Mouse (Mus musculus) CH12.LX (cell line): Measurements from ENCODE around the gene Clock. TPM values are rescaled to one million over a fixed set of nuclear protein-coding genes. Genes with fewer than 3 reads are reported as not detected.

ENCODE experiments used
- DNase-seq: peaks from one replicate; pipeline ENCODE4 v3.0.0-alpha.2; 2013; ENCODE audit errors: extremely low read depth
- H3K27ac ChIP-seq: 2 replicates; pipeline ENCODE4 v1.5.1; 2012; ENCODE audit warnings: low read depth, mild to moderate bottlenecking, control low read depth, moderate library complexity; ENCODE audit not compliant: insufficient read depth
- H3K27me3 ChIP-seq: replicated peaks from 2 replicates; pipeline ENCODE3; 2012; ENCODE audit warnings: inconsistent platforms
- H3K36me3 ChIP-seq, 2 experiments: replicated peaks in 1 of 2; 2 replicates each; pipeline versions ENCODE3 to v1.6.1; 2012; ENCODE audit warnings: inconsistent platforms in 1 of 2, low read length in 1 of 2, mild to moderate bottlenecking in 1 of 2, mixed read lengths in 1 of 2, moderate library complexity in 1 of 2; ENCODE audit not compliant: control insufficient read depth in 1 of 2, insufficient read depth in 1 of 2
- H3K4me1 ChIP-seq, 2 experiments: 2 replicates each; pipeline ENCODE4 v1.6.1; 2012; ENCODE audit warnings: inconsistent platforms in 1 of 2, moderate library complexity in 1 of 2; ENCODE audit not compliant: insufficient read depth in 2 of 2, control insufficient read depth in 1 of 2
- H3K4me2 ChIP-seq: 2 replicates; pipeline ENCODE4 v1.6.1; 2012; ENCODE audit warnings: low read depth, mild to moderate bottlenecking, control low read depth; ENCODE audit not compliant: poor library complexity, insufficient read depth, severe bottlenecking
- H3K4me3 ChIP-seq, 3 experiments: fragments of 150-350 bp in 1 of 3; sonication (generic) in 1 of 3; replicated peaks in 1 of 3; 2 replicates each; pipeline versions ENCODE3 to v1.5.1; 2011 to 2012; ENCODE audit warnings: low read depth in 2 of 3, low read length in 2 of 3, mild to moderate bottlenecking in 2 of 3, moderate library complexity in 2 of 3, control low read depth in 1 of 3, improper control_type of control experiment in 1 of 3, inconsistent platforms in 1 of 3, mixed read lengths in 1 of 3; ENCODE audit not compliant: poor library complexity in 1 of 3
- H3K79me2 ChIP-seq: replicated peaks from 2 replicates; pipeline ENCODE4 v1.6.1; 2012; ENCODE audit warnings: mild to moderate bottlenecking, moderate library complexity; ENCODE audit not compliant: control insufficient read depth, poor library complexity, insufficient read depth, severe bottlenecking; ENCODE audit errors: extremely low read depth
- H3K9ac ChIP-seq: 2 replicates; pipeline ENCODE4 v1.6.1; 2012; ENCODE audit warnings: low read depth, mild to moderate bottlenecking, control low read depth, moderate library complexity; ENCODE audit not compliant: insufficient read depth
- H3K9me3 ChIP-seq: replicated peaks from 2 replicates; pipeline ENCODE3; 2012; ENCODE audit warnings: low read length, inconsistent platforms, mixed read lengths
- BHLHE40 ChIP-seq: IDR thresholded peaks from 2 replicates; pipeline ENCODE4 v1.6.1; 2011; ENCODE audit warnings: mild to moderate bottlenecking, low read depth, low read length, improper control_type of control experiment
- CTCF ChIP-seq, 2 experiments: IDR thresholded peaks in 1 of 2; conservative IDR thresholded peaks in 1 of 2; 2 replicates each; pipeline ENCODE4 v1.5.1; 2011 to 2012; ENCODE audit warnings: low read depth in 2 of 2, low read length in 2 of 2, improper control_type of control experiment in 1 of 2, inconsistent platforms in 1 of 2, mild to moderate bottlenecking in 1 of 2, moderate library complexity in 1 of 2
- E2F4 ChIP-seq: IDR thresholded peaks from 2 replicates; pipeline ENCODE4 v1.6.1; 2011; ENCODE audit warnings: low read depth, low read length, improper control_type of control experiment; ENCODE audit not compliant: insufficient replicate concordance
- ETS1 ChIP-seq: conservative IDR thresholded peaks from 2 replicates; pipeline ENCODE4 v1.6.1; 2012; ENCODE audit warnings: low read depth, mild to moderate bottlenecking, inconsistent platforms, low read length, improper control_type of control experiment, moderate library complexity
- HCFC1 ChIP-seq: IDR thresholded peaks from 2 replicates; pipeline ENCODE4 v1.6.1; 2012; ENCODE audit warnings: low read depth, mild to moderate bottlenecking, inconsistent platforms, low read length, improper control_type of control experiment
- IRF4 ChIP-seq: IDR thresholded peaks from 2 replicates; pipeline ENCODE4 v1.6.1; 2014; ENCODE audit warnings: low read depth, mild to moderate bottlenecking, inconsistent platforms, low read length, improper control_type of control experiment
- JUN ChIP-seq: IDR thresholded peaks from 2 replicates; pipeline ENCODE4 v1.6.1; 2011; ENCODE audit warnings: low read depth, mild to moderate bottlenecking, low read length, improper control_type of control experiment, moderate library complexity; ENCODE audit not compliant: insufficient read depth
- KAT2A ChIP-seq: IDR thresholded peaks from 2 replicates; pipeline ENCODE4 v1.6.1; 2012; ENCODE audit warnings: low read length, improper control_type of control experiment, inconsistent platforms; ENCODE audit not compliant: insufficient replicate concordance
- MAFK ChIP-seq: IDR thresholded peaks from 2 replicates; pipeline ENCODE4 v1.6.1; 2011; ENCODE audit warnings: low read length, improper control_type of control experiment; ENCODE audit not compliant: insufficient replicate concordance
- MAX ChIP-seq: IDR thresholded peaks from 2 replicates; pipeline ENCODE4 v1.6.1; 2011; ENCODE audit warnings: low read length, improper control_type of control experiment
- MAZ ChIP-seq: IDR thresholded peaks from 2 replicates; pipeline ENCODE4 v1.6.1; 2012; ENCODE audit warnings: low read depth, mild to moderate bottlenecking, inconsistent platforms, low read length, improper control_type of control experiment, moderate library complexity
- MXI1 ChIP-seq: IDR thresholded peaks from 2 replicates; pipeline ENCODE4 v1.6.1; 2011; ENCODE audit warnings: mild to moderate bottlenecking, low read depth, low read length, improper control_type of control experiment
- MYC ChIP-seq: IDR thresholded peaks from 2 replicates; pipeline ENCODE4 v1.6.1; 2011; ENCODE audit warnings: low read depth, mild to moderate bottlenecking, improper control_type of control experiment, low read length
- NRF1 ChIP-seq: IDR thresholded peaks from 2 replicates; pipeline ENCODE4 v1.6.1; 2014; ENCODE audit warnings: low read depth, mild to moderate bottlenecking, inconsistent platforms, low read length, improper control_type of control experiment, moderate library complexity
- PAX5 ChIP-seq: IDR thresholded peaks from 2 replicates; pipeline ENCODE4 v1.6.1; 2012; ENCODE audit warnings: low read length, inconsistent platforms, mixed read lengths
- POLR2A ChIP-seq: IDR thresholded peaks from 2 replicates; pipeline ENCODE4 v1.6.1; 2011; ENCODE audit warnings: low read depth, mild to moderate bottlenecking, improper control_type of control experiment, low read length
- RAD21 ChIP-seq: IDR thresholded peaks from 2 replicates; pipeline ENCODE4 v1.6.1; 2011; ENCODE audit warnings: low read depth, mild to moderate bottlenecking, low read length, improper control_type of control experiment, moderate library complexity
- SIN3A ChIP-seq: IDR thresholded peaks from 2 replicates; pipeline ENCODE4 v1.6.1; 2012; ENCODE audit warnings: low read length, improper control_type of control experiment, inconsistent platforms
- TBP ChIP-seq: conservative IDR thresholded peaks from 2 replicates; pipeline ENCODE4 v1.6.1; 2011; ENCODE audit warnings: low read depth, low read length, improper control_type of control experiment
- TCF12 ChIP-seq: IDR thresholded peaks from 2 replicates; pipeline ENCODE4 v1.6.1; 2014; ENCODE audit warnings: low read depth, mild to moderate bottlenecking, inconsistent platforms, low read length, improper control_type of control experiment
- UBTF ChIP-seq: IDR thresholded peaks from 2 replicates; pipeline ENCODE4 v1.6.1; 2012; ENCODE audit warnings: low read depth, mild to moderate bottlenecking, inconsistent platforms, low read length, improper control_type of control experiment, moderate library complexity
- USF1 ChIP-seq: IDR thresholded peaks from 2 replicates; pipeline ENCODE4 v1.6.1; 2014; ENCODE audit warnings: low read depth, mild to moderate bottlenecking, inconsistent platforms, low read length, improper control_type of control experiment
- USF2 ChIP-seq: conservative IDR thresholded peaks from 2 replicates; pipeline ENCODE4 v1.6.1; 2011; ENCODE audit warnings: low read depth, low read length, improper control_type of control experiment
- ZKSCAN1 ChIP-seq: IDR thresholded peaks from 2 replicates; pipeline ENCODE4 v1.6.1; 2012; ENCODE audit warnings: low read depth, inconsistent platforms, low read length, improper control_type of control experiment, borderline replicate concordance
- ZMIZ1 ChIP-seq: IDR thresholded peaks from 2 replicates; pipeline ENCODE4 v1.6.1; 2012; ENCODE audit warnings: low read depth, mild to moderate bottlenecking, inconsistent platforms, low read length, improper control_type of control experiment
- ZNF384 ChIP-seq: IDR thresholded peaks from 2 replicates; pipeline ENCODE4 v1.6.1; 2012; ENCODE audit warnings: low read depth, low read length, improper control_type of control experiment, inconsistent platforms
- dilution Hi-C: fragments of 300-500 bp; cut with MboI; formaldehyde crosslinking; loops from 2 replicates; pipeline ENCODE4 v1.14.3; 2020; ENCODE audit warnings: low sequenced_read_pairs; ENCODE audit not compliant: extremely low pct_unique_long_range_greater_than_20kb, extremely low pct_ligation_motif_present
- in situ Hi-C: fragments of 300-500 bp; cut with MboI; formaldehyde crosslinking; loops from 3 replicates; pipeline ENCODE4 v1.14.3; 2019; ENCODE audit warnings: low sequenced_read_pairs, low pct_ligation_motif_present, low pct_unique_long_range_greater_than_20kb, mixed read lengths
- polyA plus RNA-seq: library from polyadenylated mRNA; unstranded; fragments of >175 nt; gene quantifications from 2 replicates; pipeline ENCODE4 v1.2.1, GENCODE M21; 2012; ENCODE audit warnings: low read depth; ENCODE audit not compliant: insufficient read length
- total RNA-seq, 2 experiments: library from RNA; depleted of rRNA; stranded (reverse); fragments of 300-350 nt in 1 of 2; fragments of >200 nt in 1 of 2; gene quantifications; 2 replicates each; pipeline ENCODE4 v1.2.3; 2012 to 2014

The Clock gene
- total and polyA plus RNA-seq, 3 experiments: 3.2 to 8.0 (median 4.5) TPM

DNA sequence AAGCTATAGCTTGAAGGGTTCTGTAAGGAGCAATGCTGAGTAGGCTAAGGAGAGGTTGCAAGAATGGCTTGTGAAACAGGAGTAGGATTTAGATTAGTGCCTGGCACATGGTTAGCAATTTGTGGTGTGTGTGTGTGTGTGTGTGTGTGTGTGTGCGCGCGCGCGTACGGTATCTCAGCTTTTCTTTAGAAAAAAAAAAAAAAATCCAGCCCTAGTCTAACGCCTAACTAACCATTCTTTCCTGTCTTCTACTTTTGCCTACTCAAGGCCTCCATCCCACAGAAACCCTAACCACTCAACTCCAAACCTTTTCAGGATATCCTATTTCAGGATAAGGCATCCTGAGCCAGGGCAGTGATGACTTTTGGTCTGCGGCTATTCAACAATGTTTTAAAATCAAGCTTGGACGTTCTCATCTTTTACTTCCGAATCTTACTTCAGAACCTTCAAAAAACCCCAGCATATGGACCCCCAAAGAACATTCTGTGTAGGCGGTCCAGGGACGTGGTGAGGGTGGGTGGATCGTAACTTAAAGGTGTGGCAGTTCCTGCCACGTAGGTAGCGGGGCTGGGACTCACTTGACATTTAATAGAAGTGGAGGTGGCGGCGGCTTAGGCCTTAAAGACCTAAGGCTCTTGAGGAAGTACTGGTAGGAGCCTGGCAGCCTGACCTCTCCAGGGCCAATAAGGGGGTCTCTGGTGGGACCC is 121.4 kb downstream of the Clock start:
- H3K27me3 ChIP-seq: peaks cover 8% of the 10 kb centered on the region
- peak overlapping the region; percentile 97 for H3K4me2 ChIP-seq
- DNase-seq: no peak
- dilution Hi-C loops: no loop called here
- peaks cover 0 to 12% of the 10 kb centered on the region in 2 experiments for H3K36me3 ChIP-seq
- H3K4me1 ChIP-seq: peaks cover 3 to 29% of the 10 kb centered on the region in 2 experiments; a peak in 2 of 4 replicates
- H3K4me3 ChIP-seq: peak overlapping the region; percentile 45 to 89 (median 83)
- in situ Hi-C loops: no loop called here
- peaks cover 26% of the 10 kb centered on the region for H3K79me2 ChIP-seq
- peak overlapping the region; percentile 54 for H3K9ac ChIP-seq
- H3K27ac ChIP-seq: no peak overlapping the region
- no peaks in the 10 kb centered on the region for H3K9me3 ChIP-seq
- TF ChIP-seq ZMIZ1 (no peak), CTCF (conservative IDR thresholded peaks at IDR 0.05 in 1 of 2, IDR thresholded peaks at IDR 0.05 in 1 of 2; ENCODE audit: low read depth in 2 of 2, low read length in 2 of 2) (no peak), BHLHE40 (no peak), USF1 (no peak), IRF4 (no peak), MXI1 (no peak; the same call in 1 of the 2 replicates), USF2 (no peak), SIN3A (peak; percentile 56; the same call in 1 of the 2 replicates), POLR2A (no peak), HCFC1 (no peak; the same call in 1 of the 2 replicates), ETS1 (no peak), ZNF384 (peak; percentile 54), MAZ (no peak), TBP (no peak), TCF12 (no peak), MAFK (no peak)

DNA sequence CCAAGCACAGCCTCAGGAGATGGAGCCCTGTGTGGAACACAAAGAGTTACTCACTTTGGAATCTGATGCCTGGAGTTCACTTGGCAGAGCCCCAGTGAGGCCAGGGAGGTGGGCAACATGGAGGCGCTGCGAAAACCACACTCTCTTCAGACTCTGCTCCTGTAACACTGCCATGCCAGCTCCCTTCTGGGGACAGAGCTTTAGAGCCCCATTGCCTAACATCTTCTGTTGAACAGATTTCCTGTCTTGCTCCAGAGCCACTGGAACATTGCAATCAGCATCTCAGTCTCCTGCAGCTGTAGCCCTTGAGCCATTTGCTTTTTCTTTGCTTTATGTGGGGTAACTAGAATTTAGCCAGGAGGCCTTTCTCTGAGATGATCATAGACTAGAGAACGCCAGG is 122.3 kb downstream of the Clock start:
- Histone ChIP-seq H3K79me2 (peaks cover 19% of the 10 kb centered on the region), H3K4me2 (no peak overlapping the region), H3K9ac (no peak overlapping the region), H3K4me1 (peaks cover 0 to 20% of the 10 kb centered on the region in 2 experiments; a peak in 2 of 4 replicates), H3K27me3 (peaks cover 8% of the 10 kb centered on the region), H3K4me3 (no peak overlapping the region), H3K36me3 (peaks cover 0 to 5% of the 10 kb centered on the region in 2 experiments), H3K9me3 (no peaks in the 10 kb centered on the region), H3K27ac (no peak overlapping the region)
- TF ChIP-seq E2F4: no peak
- no peak for TF ChIP-seq POLR2A
- no peak for TF ChIP-seq UBTF
- no peak for TF ChIP-seq MAZ
- no peak for TF ChIP-seq PAX5
- TF ChIP-seq NRF1: no peak
- TF ChIP-seq RAD21: no peak
- no peak for TF ChIP-seq MYC
- TF ChIP-seq ZKSCAN1: no peak
- TF ChIP-seq ZMIZ1: no peak
- no peak for TF ChIP-seq JUN
- TF ChIP-seq MXI1: no peak
- no peak for TF ChIP-seq BHLHE40
- no peak for TF ChIP-seq ETS1
- no peak for TF ChIP-seq MAX
- TF ChIP-seq TBP: no peak
- no peak for TF ChIP-seq KAT2A
- no peak for DNase-seq
- in situ Hi-C loops (no loop called here), dilution Hi-C loops (no loop called here)
